Mouse (Mus musculus) intestine, embryonic 14.5 days (tissue): Measurements from ENCODE around the gene Gm10803. TPM values are rescaled to one million over a fixed set of nuclear protein-coding genes. Genes with fewer than 3 reads are reported as not detected.
"Not testable (repeated sequence)": the region's sequence is repeated elsewhere in the genome, so short reads cannot be mapped to it uniquely, and the experiment has no call there.

Experiments
- ATAC-seq: fragments of 200-750 bp; cut with Nextera tagmentation; replicated peaks from 2 replicates; pipeline ENCODE4 v1.8.0; 2017; ENCODE audit warnings: low read depth, moderate number of reproducible peaks, moderate TSS enrichment, moderate library complexity; ENCODE audit not compliant: low FRiP score, low TSS enrichment
- DNase-seq: peaks from one replicate; pipeline ENCODE4 v3.0.0-alpha.2; 2018; ENCODE audit warnings: low spot score
- H3K27ac ChIP-seq: fragments of 300-500 bp; sonication (generic); 2 replicates; pipeline ENCODE4 v1.5.1; 2014; ENCODE audit warnings: low read depth, mild to moderate bottlenecking, control low read depth
- H3K27me3 ChIP-seq: fragments of 300-500 bp; sonication (generic); replicated peaks from 2 replicates; pipeline ENCODE4 v1.6.1; 2014; ENCODE audit warnings: low read length, control low read depth; ENCODE audit not compliant: control insufficient read depth, insufficient read depth
- H3K36me3 ChIP-seq: fragments of 300-500 bp; sonication (generic); 2 replicates; pipeline ENCODE4 v1.6.1; 2014; ENCODE audit warnings: low read length, control low read depth; ENCODE audit not compliant: control insufficient read depth, insufficient read depth
- H3K4me1 ChIP-seq: fragments of 300-500 bp; sonication (generic); replicated peaks from 2 replicates; pipeline ENCODE4 v1.6.1; 2014; ENCODE audit warnings: low read length, control low read depth, mixed read lengths; ENCODE audit not compliant: control insufficient read depth, insufficient read depth
- H3K4me2 ChIP-seq: fragments of 300-500 bp; sonication (generic); 2 replicates; pipeline ENCODE4 v1.6.1; 2014; ENCODE audit warnings: low read length
- H3K4me3 ChIP-seq: fragments of 300-500 bp; sonication (generic); 2 replicates; pipeline ENCODE4 v1.5.1; 2014; ENCODE audit warnings: low read depth, low read length, control low read depth, mixed read lengths
- H3K9ac ChIP-seq: fragments of 300-500 bp; sonication (generic); 2 replicates; pipeline ENCODE4 v1.6.1; 2014; ENCODE audit warnings: mild to moderate bottlenecking, low read length
- H3K9me3 ChIP-seq: fragments of 300-500 bp; sonication (generic); 2 replicates; pipeline ENCODE4 v1.6.1; 2016; ENCODE audit warnings: low read length, control low read depth; ENCODE audit not compliant: control insufficient read depth
- WGBS: fragments of 180-500 bp; shearing (Covaris S2); extraction: QIAGEN DNeasy Blood & Tissue Kit; methylation state at CpG from one replicate; pipeline ENCODE4 v1.1.7; 2014; 5-methylcytosine and 5-hydroxymethylcytosine counted together
- polyA plus RNA-seq: library from polyadenylated mRNA; unstranded; fragments of >200 nt; fragmentation: Nextera tagmentation; extraction: Ambion mirVana; gene quantifications from 2 replicates; pipeline ENCODE4 v1.2.1, GENCODE M21; 2014

Gm10803 gene
- not detected in 2 replicates for polyA plus RNA-seq

GRCm38 (mm10) chr2:93560268-93560667 lies at the start of gene Gm10803:
TSS of gene Gm10803 (plus strand) at chr2:93560568.
- not testable (repeated sequence) for H3K4me3 ChIP-seq

DNA sequence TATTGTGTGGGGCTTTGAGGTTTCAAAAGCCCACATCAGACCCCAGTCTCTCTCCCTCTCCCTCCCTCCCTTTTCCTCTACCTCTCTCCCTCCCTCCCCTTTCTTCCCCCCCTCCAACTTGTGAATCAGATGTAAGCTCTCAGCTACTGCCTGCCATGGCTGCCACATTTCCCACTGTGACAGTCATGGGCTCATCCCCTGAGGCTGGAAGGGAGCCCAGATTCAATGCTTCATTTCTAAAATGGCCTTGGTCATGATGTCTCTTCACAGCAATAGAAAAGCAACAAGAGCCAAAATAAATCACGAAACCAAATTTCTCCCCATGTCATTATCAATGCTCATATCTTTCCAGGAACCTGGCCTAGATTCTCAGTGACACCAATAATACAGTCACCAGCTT lies 49.5 kb upstream of the Gm10803 start:
- DNase-seq = no peak
- Histone ChIP-seq H3K4me3 (no peak overlapping the region), H3K27me3 (no peaks in the 10 kb centered on the region), H3K4me1 (peaks cover 3% of the 10 kb centered on the region; the same call in 1 of the 2 replicates), H3K9me3 (no peaks in the 10 kb centered on the region), H3K27ac (no peak overlapping the region), H3K9ac (no peak overlapping the region), H3K4me2 (no peak overlapping the region), H3K36me3 (no peaks in the 10 kb centered on the region)
- 94% methylated on average over 1 of the region's 1 CpGs for WGBS
- no peak for ATAC-seq

More at GRCm38 (mm10) chr2:93560268-93560667, at the start of gene Gm10803:
- H3K9ac ChIP-seq, H3K27ac ChIP-seq, DNase-seq, ATAC-seq, H3K4me1 ChIP-seq, H3K4me2 ChIP-seq, H3K36me3 ChIP-seq, H3K27me3 ChIP-seq, H3K9me3 ChIP-seq: not testable (repeated sequence)
- 81% methylated on average over 2 of the region's 2 CpGs for WGBS

DNA sequence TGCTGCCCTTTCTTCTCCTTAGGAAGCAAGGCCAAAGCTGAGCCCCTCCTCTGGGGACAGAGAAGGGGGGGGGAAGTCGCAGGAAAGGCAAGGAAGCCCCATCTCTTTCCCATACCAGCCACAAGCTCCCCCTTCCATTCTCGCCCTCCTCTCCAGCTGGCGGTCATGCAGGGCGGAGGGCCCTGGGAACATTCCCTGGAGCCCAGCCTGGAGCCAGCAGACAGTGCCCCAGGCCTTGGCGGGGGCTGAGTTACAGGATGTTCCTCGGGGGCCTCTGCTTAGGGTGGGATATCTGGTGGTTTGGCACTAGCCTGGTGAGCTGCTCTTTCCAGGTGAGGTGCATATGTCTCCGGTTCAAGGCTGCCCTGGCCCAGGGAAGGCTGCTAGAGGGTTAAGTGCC lies 48.2 kb upstream of the Gm10803 start:
- no peak overlapping the region for H3K27ac ChIP-seq
- no peaks in the 10 kb centered on the region for H3K36me3 ChIP-seq
- no peak overlapping the region for H3K4me2 ChIP-seq
- H3K9me3 ChIP-seq = no peaks in the 10 kb centered on the region
- DNase-seq (no peak), ATAC-seq (no peak)
- no peak overlapping the region for H3K9ac ChIP-seq
- H3K4me1 ChIP-seq = peaks cover 3% of the 10 kb centered on the region; the same call in 1 of the 2 replicates
- no peaks in the 10 kb centered on the region for H3K27me3 ChIP-seq
- WGBS = 52% methylated on average over 7 of the region's 7 CpGs
- H3K4me3 ChIP-seq = no peak overlapping the region

GRCm38 (mm10) chr2:93515246-93515645 lies 45.1 kb upstream of the Gm10803 start:
- H3K9ac ChIP-seq = no peak overlapping the region
- no peak overlapping the region for H3K4me3 ChIP-seq
- ATAC-seq (no peak), DNase-seq (no peak)
- no peaks in the 10 kb centered on the region for H3K9me3 ChIP-seq
- H3K27ac ChIP-seq = no peak overlapping the region
- H3K36me3 ChIP-seq = no peaks in the 10 kb centered on the region
- WGBS = 86% methylated on average over 4 of the region's 4 CpGs
- no peak overlapping the region for H3K4me2 ChIP-seq
- H3K27me3 ChIP-seq = no peaks in the 10 kb centered on the region
- peaks cover 3% of the 10 kb centered on the region; the same call in 1 of the 2 replicates for H3K4me1 ChIP-seq

- no peaks in the 10 kb centered on the region for H3K36me3 ChIP-seq
- no peak overlapping the region for H3K4me3 ChIP-seq
- DNase-seq = no peak
- H3K4me1 ChIP-seq = no peaks in the 10 kb centered on the region
- no peak overlapping the region for H3K4me2 ChIP-seq
- 66% methylated on average over 4 of the region's 4 CpGs for WGBS
- ATAC-seq = no peak
- no peak overlapping the region for H3K27ac ChIP-seq
- H3K9me3 ChIP-seq = no peaks in the 10 kb centered on the region
- no peaks in the 10 kb centered on the region; the same call in 1 of the 2 replicates for H3K27me3 ChIP-seq
- no peak overlapping the region for H3K9ac ChIP-seq
Measured at GRCm38 (mm10) chr2:93521042-93521441, 39.3 kb upstream of the Gm10803 start.

DNA sequence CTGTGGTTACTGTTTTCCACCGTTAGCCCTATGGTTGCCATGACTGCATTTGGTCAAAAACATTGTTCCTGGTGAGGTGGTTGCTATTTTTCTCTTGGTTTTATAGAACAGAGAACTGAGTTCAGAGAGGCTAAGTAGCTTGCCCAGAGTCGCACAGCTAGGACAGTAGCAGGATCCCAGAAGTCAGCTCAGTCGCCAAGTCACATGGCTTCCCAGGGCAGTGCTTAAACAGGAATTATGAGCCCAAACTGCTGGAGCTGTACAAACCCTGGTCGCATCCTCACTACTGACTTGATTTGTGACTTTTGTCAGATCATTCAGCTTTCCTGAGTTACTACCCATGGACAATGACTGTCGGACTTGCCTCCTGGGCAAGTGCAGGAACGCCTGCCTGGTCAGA lies 38.8 kb upstream of the Gm10803 start:
- Histone ChIP-seq H3K27ac (no peak overlapping the region), H3K4me2 (no peak overlapping the region), H3K27me3 (no peaks in the 10 kb centered on the region; the same call in 1 of the 2 replicates), H3K4me3 (no peak overlapping the region), H3K4me1 (no peaks in the 10 kb centered on the region), H3K36me3 (no peaks in the 10 kb centered on the region), H3K9ac (no peak overlapping the region), H3K9me3 (no peaks in the 10 kb centered on the region)
- no peak for DNase-seq
- 68% methylated on average over 6 of the region's 6 CpGs for WGBS
- ATAC-seq = no peak

DNA sequence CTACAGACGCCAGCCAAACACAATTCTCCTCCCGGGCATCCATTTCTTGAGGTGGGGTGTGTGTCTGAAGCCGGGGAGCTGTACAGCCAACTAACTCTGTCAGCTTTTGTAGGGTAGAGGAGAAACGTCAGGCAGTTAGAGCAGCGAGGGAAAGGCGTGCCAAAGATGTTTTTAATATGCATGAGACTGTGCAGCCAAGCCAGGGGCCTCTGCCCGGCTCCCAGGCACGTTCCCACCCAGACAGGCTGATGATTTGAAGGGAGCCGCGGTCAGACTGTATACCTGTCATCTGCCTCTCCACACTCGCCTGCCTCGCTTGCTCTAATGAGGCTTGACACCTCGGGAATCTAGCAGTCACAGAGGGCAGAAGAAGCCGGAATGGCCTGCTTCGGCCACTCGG lies 38.4 kb upstream of the Gm10803 start:
- DNase-seq (no peak), ATAC-seq (no peak)
- H3K27me3 ChIP-seq = no peaks in the 10 kb centered on the region; the same call in 1 of the 2 replicates
- no peaks in the 10 kb centered on the region for H3K36me3 ChIP-seq
- no peak overlapping the region for H3K27ac ChIP-seq
- 62% methylated on average over 16 of the region's 16 CpGs for WGBS
- H3K4me2 ChIP-seq = no peak overlapping the region
- H3K9me3 ChIP-seq = no peaks in the 10 kb centered on the region
- no peak overlapping the region for H3K4me3 ChIP-seq
- H3K9ac ChIP-seq = no peak overlapping the region
- no peaks in the 10 kb centered on the region for H3K4me1 ChIP-seq

DNA sequence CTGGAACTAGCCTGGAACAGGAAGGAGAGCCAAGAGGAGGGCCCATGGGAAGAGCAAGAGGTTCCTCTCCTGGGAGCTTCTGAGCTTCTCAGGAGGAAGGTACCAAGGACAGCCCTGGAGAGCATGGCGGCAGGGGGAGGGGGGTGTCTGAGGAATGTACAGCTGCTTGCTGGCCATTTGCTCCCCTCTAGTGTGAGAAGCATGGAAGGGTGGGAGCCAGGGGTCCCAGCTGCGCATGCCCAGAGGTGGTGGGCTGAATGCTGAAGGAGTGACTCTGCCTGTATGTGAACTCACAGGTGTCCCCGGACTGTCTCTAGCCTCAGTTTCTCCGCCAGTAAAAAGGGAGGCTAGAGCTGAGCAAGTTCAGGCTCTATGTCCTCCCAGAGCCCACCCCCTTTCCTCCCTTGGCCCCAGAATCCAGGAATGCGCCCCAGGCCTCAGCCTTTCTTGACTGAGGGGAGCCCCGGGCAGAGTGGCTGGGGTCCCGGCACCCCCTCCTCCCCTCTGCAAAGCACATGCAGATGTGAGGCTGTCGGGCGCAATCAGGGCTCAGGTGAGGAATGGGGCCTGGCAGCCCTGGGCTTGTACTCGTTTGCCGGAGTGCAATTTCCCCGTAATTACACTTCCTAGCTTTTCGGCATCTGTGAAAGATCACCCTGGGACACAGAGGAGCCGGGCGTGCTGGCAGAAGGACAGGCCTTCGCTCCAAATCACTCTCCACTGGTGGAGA lies 35.2 kb upstream of the Gm10803 start:
- no peaks in the 10 kb centered on the region; the same call in 1 of the 2 replicates for H3K27me3 ChIP-seq
- H3K4me1 ChIP-seq = no peaks in the 10 kb centered on the region
- 55% methylated on average over 16 of the region's 16 CpGs for WGBS
- H3K4me2 ChIP-seq = no peak overlapping the region
- no peaks in the 10 kb centered on the region for H3K9me3 ChIP-seq
- H3K4me3 ChIP-seq = no peak overlapping the region
- no peaks in the 10 kb centered on the region for H3K36me3 ChIP-seq
- no peak for ATAC-seq
- no peak for DNase-seq
- no peak overlapping the region for H3K27ac ChIP-seq
- no peak overlapping the region for H3K9ac ChIP-seq

GRCm38 (mm10) chr2:93529602-93530001 lies 30.8 kb upstream of the Gm10803 start:
- H3K27ac ChIP-seq = peak overlapping the region; percentile 1; the same call in 1 of the 2 replicates
- WGBS = 38% methylated on average over 4 of the region's 4 CpGs

More at GRCm38 (mm10) chr2:93529602-93530001, 30.8 kb upstream of the Gm10803 start:
- H3K9ac ChIP-seq = no peak overlapping the region
- no peak overlapping the region for H3K4me3 ChIP-seq
- ATAC-seq (0 out of 2 replicates have a peak, but pooled peaks have one; percentile 17), DNase-seq (no peak)
- no peaks in the 10 kb centered on the region for H3K9me3 ChIP-seq
- H3K4me2 ChIP-seq = no peak overlapping the region
- H3K27me3 ChIP-seq = no peaks in the 10 kb centered on the region; the same call in 1 of the 2 replicates
- no peaks in the 10 kb centered on the region for H3K4me1 ChIP-seq
- no peaks in the 10 kb centered on the region for H3K36me3 ChIP-seq
